Mouse (Mus musculus) frontal cortex, postnatal 36 days (tissue): ENCODE measurements around the gene Gm29423.
"Not testable (repeated sequence)": the region's sequence is repeated elsewhere in the genome, so short reads cannot be mapped to it uniquely, and the experiment has no call there.

Experiments used
- DNase-seq, 2 experiments: peaks; one replicate each; pipeline ENCODE4 v3.0.0; 2022; ENCODE audit warnings: low spot score in 2 of 2

The Gm29423 gene

GRCm38 (mm10) chrY:70303187-70303586, at the start of gene Gm29423, which contains the start of gene Gm29644:
Gene Gm29423, minus strand, starts transcription at chrY:70303287.
Gene Gm29644, minus strand, starts transcription at chrY:70303343.
- DNase-seq, result not testable (repeated sequence)

GRCm38 (mm10) chrY:70273542-70273941, 29.5 kb downstream of the Gm29423 start, which contains the start of gene Gm21118:
Gene Gm21118, minus strand, starts transcription at chrY:70273642.
- not testable (repeated sequence) for DNase-seq
